Mouse (Mus musculus) spleen, postnatal 4 days (tissue): ENCODE measurements around the gene Diexf.
A peak's percentile ranks its signal among the peaks of the same experiment; 100 is the strongest.

Source experiments
- DNase-seq, 2 experiments: peaks; one replicate each; pipeline ENCODE4 v3.0.0; 2022; ENCODE audit warnings: low spot score in 2 of 2

The Diexf gene

DNA sequence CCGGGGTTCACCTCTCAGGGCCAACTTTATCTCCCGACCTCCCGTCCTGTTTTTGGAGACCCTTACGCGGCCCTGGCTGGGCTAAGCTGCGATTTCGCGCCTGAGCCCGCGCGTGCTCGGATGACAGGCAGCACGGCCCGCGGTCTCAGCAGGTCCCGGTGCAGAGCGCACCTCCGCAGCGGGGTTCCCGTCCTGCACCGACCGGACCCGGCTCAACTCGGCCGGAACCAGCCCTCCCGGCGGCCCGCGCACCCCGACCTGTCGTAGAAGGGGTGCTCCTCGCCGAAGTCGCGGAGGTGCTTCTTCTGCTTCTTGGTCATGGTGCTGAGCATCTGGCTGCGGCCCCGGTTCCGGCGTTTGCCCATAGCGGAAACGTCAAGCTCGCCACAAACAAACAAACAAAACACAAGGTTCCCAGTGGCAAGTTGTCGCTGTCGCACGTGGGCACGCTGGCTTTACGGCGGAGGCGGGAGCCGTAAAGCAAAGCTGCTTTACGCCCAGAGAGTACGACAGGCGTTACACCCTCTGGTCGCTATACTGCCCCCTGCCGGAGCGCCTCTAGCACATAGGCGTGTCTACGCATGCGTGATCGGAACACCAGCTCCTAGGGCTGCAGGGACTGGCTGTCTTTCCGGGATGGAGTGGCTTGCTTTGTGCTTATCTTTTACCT lies at the start of gene Diexf:
TSS of gene Diexf (minus strand) at position 487 of the 670 bp plus-strand sequence.
- peak; percentile 98 to 100 for DNase-seq

DNA sequence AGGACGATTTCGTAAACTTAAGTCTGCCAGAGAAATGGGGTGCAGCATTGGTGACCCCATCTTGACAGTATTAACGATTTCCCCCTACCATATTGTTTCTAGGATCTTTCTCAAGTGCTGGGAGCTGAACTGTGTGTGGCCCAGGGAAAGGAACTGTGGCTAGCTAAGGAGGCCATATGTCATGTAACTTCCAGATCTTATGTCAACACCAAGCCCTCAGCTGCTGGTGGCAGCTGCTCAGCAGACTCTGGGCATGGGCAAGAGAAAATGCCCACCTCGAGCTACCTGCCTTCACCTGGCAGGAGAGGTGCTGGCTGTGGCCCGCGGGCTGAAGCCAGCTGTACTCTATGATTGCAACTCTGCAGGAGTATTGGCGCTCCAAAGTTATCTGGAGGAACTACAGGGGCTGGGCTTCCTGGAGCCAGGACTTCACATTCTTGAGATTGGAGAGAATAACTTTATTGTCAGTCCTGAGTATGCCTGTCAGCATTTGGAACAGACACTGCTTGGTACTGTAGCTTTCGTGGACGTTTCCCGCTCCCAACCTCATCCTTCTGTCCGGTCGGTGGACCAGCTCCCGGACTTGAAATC lies 44.2 kb upstream of the Diexf start:
- no peak for DNase-seq

DNA sequence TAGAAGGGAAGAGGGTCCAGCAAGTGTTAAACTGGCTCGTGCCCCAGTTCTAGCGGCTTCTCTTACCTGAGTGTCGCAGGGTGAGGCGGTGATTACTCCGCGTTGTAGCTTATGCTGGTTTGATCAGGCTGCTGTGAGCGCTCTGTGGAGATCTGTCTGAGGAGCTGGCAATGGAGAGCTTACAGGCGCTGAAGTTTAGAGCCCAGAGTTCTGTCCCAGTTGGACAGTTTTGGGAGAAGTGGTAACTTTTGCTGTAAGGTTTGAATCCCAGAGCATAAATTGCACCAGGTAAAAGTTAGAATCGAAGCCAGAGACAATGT lies 43.7 kb upstream of the Diexf start:
- no peak for DNase-seq

DNA sequence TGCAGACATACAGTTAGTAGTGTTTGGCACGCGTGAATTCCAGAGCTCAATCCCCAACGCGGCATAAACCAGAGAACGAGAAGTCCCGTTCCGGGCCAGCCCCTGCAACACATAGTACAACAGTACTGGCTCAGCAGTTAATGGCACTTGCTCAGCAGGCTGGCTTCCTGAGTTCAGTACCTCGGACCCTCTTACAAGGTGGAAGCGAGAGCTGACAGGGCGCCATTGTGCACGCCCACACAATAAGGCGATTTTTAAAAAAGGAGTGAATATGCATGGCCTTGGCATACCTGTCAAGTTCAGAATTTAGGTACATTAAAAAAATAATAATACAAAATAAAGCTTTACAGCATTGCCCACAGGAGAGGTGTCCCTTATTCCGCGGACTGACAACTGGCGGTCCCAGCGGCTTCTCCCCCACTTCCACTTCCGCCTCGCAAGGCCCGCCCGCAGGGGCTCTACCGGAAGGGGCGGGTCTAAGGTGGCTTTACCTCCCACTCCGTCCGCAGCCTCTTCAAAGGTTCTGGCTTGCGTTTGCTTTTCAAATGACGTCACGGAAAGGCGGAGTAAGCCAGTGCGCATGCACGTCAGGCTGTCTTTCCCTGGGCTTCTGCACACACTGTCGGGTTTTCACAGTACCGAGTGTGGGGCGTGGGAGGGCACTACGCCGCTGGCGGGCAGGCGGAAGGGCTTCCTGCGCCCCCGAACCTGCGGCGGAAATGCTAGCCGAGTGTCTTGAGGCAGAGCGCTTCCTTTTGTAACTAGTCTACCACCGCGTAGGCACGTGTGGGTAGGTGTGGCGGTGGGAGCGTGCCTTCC lies 43.1 kb upstream of the Diexf start:
- peak; percentile 94 to 95 for DNase-seq

DNA sequence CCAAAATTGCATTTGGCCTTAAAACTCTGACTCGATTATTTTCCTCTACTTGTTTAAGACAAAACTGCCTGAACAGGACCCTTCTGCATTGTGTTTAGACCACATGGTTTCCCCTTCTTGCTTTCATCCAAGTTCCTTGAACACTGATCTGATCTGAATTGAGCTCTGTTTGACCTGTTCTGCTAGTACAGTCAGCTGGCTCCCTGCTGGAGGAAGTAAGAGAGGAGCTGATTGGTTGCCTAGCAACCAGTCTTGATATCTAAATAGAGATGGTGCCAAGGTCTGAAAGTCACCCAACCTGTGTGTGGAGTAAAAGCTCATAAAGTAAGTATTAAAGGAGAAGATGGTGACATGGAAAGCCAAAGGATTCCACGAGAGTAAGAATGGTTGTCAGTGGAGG lies 39.8 kb upstream of the Diexf start:
- no peak for DNase-seq

DNA sequence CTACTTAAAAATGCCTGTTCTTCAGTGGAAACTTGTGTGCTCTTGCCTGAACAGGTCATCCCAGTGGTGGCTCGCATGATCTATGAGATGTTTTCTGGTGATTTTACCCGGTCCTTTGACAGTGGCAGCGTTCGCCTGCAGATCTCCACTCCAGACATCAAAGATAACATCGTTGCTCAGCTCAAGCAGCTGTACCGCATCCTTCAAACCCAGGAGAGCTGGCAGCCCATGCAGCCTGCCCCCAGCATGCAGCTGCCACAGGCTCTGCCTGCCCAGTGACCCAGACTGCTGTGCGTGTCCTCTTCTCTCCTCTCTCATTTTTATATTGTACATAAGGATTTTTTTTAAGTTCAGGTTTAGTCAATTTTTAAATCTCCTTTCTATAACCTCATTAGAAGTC lies 39.2 kb upstream of the Diexf start:
- DNase-seq = peak in 1 of 2 experiments; percentile 55

DNA sequence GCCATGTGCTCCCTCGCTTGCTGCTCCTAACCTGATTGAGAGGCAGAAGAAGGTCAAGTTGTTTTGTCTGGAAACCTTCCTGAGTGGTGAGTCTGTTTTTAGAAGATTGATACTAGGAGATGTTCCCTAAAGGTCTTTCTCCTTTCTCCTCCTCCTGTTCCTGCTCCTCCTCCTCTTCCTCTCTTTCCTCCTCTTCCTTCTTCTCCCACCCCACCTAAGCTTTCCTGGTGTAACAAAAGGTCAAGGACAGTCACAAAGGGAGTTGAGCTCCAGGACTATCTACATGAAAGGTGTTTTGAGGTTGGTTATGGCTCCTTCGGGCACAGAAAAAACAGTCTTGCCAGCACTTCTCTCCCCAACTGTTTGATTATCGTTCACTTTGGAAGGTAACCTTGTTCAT lies 37.7 kb upstream of the Diexf start, which contains the start of gene A130010J15Rik:
TSS of gene A130010J15Rik (plus strand) at position 301 of the 400 bp plus-strand sequence.
- no peak for DNase-seq

DNA sequence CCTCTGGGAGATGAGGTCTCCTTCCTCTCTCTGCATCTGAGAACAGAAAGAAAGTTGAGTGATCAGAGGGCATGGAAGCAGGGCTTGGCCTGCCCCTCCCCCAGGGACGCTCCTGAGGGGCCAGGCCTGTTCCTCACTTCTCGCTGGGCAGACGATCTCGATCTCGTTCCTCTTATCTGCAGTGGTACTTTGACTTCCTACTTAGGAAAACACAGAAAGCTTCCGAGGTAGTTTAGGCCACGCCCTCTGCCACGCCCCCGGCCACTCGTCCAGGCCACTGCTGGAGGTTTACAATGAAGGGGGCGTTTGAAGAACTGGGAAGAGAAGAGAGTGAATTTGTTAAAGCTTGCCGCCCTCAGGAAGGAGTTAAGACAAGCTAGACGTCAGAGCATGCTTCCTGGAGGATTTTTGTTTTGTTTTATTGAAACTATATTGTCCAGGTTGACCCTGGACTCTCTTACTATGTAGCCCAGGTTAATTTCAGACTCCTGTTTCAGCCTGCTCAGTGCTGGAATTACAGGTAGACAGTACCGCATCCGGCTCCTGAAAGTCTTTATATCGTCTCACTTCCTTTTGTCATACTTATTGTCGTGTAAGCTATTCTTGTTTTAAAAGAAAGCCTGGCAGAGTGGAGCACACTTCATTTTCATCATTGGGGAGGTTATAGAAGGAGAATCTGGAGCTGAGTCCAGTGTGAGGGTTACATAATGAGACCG lies 30.4 kb upstream of the Diexf start:
- DNase-seq = peak; percentile 69 to 78

DNA sequence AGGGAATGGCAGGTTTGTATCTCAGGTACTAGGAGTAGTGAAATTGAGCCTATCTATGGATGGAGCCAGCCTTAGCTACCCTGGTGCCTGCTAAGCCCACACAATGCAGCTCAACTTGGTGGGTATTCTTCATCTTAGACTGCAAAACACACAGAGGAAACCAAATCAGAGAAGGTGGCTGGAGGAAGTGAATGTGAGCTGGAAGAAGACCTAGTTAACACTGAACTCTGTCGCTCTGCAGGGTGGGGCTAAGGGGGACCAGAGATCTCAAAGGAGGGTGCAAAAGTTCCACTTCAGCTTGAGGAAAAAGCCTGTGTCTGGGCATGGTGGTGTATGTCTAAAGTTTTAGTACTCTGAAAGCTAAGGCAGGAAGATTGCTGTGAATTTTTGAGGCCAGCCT lies 29.5 kb upstream of the Diexf start:
- DNase-seq = no peak

DNA sequence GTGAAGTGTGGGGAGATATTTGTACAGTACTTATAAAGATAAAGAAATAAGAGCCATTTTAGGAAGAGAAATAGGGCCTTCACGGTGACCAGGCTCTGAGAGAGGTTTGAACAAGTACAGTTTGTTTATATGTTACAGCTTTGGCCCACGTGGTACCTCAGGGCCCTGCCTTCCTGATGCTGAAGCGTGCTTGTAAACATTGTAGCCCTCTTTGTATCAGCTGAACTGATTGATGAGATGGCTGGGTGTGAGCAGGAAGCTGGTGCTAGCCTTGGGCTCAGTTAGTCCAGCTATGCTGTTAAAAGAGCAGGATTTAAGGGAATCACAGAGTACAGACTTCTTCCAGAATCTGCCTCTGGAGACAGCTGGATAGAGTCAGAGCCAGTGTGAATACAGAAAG lies 29.1 kb upstream of the Diexf start:
- no peak for DNase-seq

DNA sequence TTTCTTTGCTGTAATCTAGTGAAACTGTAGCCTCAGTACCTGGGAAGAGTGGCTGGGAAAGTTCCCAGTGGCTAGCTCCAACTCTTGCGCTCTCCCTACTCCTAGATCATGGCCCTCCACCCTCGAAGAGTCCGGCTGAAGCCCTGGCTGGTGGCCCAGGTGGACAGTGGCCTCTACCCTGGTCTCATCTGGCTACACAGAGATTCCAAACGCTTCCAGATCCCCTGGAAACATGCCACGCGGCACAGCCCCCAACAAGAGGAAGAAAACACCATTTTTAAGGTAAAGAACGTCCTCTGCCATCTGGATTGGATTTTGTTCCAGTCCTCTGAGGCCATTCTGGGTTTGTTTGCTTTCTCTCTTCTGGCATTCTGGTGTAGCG lies 27.0 kb upstream of the Diexf start:
- no peak for DNase-seq

DNA sequence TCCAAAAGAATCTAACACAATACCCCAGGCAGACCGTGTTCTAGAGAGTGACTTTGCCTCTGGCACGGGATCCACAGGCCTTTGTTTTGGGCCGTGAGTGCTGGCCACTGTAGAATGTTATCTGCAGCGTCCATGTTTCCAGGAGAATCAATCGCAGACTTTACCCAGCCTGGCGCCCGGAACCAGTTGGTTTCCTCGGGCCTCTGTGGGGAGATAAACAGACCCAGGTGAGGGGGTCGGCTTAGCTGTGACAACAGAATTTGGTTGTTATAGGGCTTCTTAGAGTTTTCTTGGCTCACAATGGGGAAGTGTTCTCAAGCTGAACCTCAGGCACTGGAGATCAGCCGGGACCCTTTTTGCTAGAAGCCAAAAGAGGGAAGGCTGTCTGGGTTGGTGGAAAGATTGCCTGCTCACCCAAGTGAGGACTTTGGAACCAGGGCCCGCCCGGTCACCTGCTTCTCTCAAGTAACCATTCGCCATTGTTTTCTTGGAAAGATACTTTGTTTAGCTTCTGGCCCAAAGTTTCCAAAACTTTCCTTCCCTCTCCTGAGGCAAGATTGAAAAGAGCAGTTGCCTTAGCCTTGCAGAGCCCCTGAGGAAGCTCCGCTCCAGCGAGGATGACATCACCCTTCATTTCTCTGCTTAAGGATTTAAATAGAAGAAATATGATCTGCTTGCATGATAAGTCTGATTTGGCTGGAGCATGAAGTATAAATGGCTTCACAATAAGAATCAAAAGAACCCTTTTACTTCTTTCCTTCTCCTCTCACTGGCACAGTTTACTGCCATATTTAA lies 26.4 kb upstream of the Diexf start:
- DNase-seq = no peak

DNA sequence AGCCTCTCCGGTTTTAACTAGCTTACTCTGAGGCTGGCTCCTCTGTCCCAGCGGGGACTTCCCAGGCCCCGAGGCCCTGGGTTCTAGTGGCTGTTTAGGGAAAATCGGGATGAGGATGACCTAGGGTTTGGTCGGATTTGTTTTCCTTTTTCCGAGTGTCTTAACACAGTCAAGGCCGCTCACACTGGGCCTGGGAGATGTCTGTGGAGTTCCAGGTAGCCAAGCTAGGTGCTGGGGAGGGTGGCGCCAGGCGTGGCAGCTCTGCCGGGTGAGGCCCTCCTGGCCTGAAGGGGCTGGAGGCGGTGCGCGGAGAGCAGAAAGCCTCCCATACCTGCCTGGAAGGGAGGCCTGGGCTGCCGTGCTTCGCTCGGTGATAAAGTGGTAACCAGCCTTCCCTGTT lies 23.5 kb upstream of the Diexf start:
- DNase-seq = no peak

DNA sequence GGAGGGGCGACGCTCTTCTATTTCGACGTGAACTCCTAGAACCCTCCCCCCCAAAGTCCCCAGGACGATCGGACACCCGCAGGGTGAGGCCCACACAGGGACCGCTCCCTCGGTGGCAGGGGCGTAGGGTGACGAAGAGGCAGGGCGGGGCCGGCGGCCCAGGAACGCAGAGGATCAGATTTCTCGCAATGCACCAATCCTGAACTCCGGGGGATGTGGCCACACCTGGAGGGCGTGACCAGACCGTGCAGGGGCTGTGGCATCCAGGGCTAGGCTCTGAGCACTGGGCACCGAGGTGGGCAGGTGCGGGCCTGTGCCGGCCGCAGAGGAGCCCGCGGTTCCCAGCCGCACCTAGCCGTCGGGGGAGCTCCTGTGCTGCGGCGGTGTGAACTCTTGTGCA lies 22.8 kb upstream of the Diexf start, which contains the start of gene Irf6:
TSS of gene Irf6 (plus strand) at position 240 of the 400 bp plus-strand sequence.
- no peak for DNase-seq

DNA sequence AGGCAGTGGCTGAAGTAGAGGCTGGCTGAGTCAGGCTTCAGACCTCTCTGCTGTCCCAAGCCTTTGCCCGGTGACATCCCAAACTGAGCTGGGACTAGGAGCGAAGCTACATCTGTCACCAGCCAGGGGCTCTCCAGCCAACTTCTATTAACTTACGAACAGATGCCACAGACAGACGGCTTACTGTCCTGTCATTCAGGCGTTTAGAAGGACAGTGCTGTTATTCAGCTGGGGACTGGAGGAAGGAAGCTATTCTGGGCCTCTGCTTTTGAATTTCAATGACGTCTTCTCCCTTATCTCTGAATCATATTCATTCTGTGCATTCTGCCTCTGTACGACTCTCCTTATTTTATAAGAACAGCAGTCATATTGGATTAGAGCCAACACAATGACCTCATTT lies 21.1 kb upstream of the Diexf start:
- no peak for DNase-seq

DNA sequence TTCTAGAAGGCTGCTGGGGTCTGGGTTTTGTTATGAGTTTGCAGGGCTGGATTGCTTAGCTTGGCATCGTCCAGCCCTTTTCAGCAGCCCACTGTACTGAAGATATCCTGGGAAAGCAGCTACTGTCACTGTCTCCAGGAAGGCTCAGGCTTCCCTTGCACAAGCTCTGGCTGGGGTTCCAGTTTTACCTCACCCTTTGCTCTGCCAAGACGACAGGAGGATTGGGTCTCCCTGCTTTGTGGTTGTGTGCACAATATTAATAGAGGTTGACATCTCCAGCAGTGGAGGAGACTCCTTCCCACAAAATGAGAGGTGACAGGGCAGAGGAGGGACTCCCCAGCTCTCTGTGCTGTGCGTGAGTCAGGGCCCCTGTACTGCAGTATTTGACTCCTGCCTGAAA lies 19.2 kb upstream of the Diexf start:
- no peak for DNase-seq

DNA sequence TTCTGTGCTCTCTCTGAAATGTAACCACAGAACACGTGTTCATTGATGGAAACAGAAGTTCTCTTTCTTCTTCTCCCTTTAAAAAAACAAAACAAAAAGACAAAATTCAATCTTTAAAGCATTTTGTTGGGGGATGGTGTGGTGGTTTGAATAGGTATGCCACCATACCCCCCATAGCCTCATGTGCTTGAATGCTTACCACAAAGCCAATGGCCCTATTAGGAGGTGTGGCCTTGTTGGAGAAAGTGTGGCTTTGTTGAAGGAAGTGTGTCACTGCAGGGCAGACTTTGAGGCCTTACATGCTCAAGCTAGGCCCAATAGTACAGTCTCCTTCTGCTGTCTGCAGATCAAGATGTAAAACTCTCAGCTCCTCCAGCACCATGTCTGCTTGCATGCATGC lies 16.3 kb upstream of the Diexf start:
- DNase-seq = no peak

DNA sequence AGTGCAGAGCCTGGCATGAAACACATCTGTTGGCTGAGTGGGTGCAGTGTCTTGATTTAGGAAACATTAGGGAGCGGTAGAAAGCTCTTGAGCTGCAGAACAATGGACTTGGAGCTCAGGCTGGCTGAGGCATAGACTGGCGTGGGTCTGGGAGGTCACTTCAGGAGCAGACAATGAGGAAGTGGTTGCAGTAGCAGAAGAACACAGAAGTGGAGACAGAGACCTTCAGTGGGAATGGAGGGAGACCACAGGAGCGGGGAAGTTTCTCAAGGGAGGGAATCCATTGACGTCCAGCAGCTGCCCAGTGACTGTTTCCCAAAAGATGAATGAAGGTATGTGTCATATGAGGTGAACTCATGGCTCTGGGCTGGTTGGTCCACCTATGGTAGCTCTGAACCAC lies 15.0 kb upstream of the Diexf start:
- DNase-seq = no peak

DNA sequence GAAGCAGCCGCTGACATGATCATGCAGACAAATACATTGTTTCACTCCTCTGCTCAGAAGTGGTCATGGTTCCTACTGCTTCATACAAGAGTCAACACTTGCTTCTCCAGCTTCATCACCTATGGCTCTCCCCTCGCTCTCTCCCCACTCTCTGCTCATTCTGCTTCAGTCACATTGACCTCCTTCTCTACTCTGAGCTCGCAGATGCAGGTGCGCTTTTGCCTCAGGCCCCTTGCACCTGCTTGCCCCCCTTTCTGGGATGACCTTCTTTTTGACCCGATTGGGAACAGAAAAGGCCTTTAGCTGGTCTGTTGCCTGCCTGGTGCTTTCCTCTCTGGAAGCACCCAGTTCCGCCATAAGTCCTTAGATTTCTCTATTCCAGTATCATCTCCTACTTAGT lies 14.4 kb upstream of the Diexf start:
- no peak for DNase-seq

DNA sequence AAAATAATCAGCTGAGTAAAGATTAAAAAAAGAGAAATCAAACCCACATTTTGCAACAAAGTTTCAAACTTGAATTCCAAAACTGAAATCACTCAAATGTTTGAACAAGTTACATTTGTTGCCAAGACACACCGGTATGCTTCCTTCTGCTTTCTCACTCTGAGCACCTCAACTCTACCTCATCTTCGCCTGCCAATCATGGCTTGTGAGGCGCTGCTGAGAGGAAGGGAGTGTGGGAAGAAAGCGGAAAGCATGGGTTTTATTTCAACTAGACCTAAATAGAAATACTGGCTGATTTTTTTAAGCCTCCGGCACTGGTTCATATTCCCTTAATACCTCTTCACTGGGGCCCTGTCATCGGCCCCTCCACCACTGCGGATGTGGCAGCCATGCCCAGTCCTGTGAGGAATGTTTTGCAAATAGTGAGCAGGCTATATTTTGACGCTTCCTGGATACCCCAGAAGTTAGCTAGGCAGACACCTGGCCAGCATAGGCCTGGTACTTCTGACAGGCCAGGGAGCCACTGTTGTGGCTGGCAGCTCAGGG lies 12.5 kb upstream of the Diexf start:
- no peak for DNase-seq

DNA sequence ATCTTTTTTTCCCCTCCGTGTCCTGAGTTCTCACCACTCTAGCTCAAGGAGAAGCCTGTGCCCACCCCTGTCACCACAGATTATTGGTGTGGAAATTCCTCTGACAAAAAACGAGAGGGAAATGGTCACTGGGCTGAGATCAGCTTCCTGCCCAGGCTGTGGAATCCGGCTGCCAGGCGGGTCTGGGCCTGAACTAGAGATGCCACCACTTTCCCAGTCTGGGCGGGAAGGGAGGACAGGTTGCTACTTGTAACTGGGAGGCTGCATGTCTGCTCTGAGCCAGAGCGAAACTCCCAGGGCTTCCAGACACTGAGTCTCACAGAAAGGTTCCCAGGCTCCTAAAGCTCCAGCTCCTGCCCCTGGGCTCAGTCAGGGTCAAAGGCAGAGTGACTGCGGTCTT lies 11.0 kb upstream of the Diexf start:
- DNase-seq = no peak
